Mouse (Mus musculus) urinary bladder, postnatal 25 days (tissue): ENCODE results near the gene Olfr820.
"Not testable (repeated sequence)": the region's sequence is repeated elsewhere in the genome, so short reads cannot be mapped to it uniquely, and the experiment has no call there.

ENCODE experiments used
- DNase-seq: peaks from one replicate; pipeline ENCODE4 v3.0.0; 2022; ENCODE audit warnings: low spot score

The Olfr820 gene

DNA sequence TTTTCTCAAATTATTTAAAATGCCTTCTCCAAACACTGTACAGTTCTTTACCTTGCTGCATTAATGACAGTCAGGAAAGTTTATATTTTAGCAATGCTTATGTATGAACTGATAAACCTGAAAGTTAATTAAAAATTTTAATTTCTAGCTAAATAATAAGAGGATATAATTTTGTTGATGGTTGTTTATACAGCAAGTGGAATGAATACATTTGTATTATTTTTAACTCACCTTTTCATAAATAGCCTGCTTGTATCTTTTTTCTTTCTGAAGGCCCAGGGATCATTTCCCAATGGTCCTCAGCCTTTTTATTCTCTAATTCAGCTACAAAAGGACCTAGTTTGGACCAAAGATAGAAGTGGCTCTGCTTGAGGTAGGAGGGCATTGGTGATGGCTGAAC lies at the start of gene Olfr820:
Gene Olfr820, plus strand, starts transcription at position 301 of the 400 bp plus-strand sequence.
- no peak for DNase-seq

DNA sequence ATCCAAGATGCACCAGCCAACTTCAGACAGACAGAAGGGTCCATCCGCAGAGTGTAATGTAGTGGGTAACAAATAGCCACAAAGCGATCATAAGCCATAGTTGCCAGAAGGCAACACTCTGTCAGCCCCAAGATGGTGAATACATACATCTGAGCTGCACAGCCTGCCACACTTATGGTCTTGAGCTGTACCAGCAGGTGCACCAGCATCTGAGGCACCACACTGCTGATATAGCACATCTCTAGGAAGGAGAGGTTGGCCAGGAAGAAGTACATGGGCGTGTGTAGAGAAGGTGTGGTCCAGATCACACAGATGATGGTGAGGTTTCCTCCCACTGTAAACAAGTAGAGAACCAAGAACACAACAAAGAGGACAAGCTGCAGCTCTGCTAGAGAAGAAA lies 46.2 kb upstream of the Olfr820 start:
- not testable (repeated sequence) for DNase-seq

DNA sequence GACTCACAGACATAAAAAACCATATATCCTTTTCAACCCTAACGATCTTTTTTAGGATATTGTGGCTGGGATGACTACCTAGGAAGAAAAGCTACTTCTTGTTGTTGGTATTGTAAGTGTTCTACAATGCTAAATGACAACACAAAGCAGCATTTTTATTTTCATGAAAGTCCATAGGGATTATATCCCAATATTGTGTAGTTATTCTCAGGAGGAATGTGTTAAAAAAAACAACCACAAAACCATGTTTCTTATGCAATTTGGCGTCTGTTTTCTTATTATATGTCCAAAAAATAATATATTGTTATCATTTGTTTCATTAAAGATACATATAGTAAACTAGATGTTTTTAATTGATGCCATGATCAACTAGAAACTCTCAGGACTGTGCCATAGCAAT lies 45.3 kb upstream of the Olfr820 start, which contains the start of gene Olfr819:
Gene Olfr819, minus strand, starts transcription at position 101 of the 400 bp plus-strand sequence.
- DNase-seq: not testable (repeated sequence)

DNA sequence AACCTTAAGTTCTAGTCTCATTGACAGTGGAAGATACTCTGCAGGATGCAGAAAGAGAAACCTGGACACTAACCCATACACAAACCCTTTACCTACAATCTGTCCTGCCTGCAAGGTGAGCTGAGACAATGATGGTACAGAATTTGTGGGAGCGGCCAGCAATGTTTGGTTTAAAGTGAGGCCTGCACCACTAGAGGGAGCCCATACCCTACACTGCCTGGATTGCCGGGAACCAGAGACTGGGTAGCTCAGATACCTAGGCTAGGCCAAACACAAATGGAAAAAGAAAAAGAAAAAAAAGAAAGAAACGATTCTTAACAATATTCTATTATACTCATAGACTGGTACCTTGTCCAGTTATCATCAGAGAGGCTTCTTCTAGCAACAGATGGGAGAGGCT lies 39.4 kb upstream of the Olfr820 start:
- DNase-seq: not testable (repeated sequence)

DNA sequence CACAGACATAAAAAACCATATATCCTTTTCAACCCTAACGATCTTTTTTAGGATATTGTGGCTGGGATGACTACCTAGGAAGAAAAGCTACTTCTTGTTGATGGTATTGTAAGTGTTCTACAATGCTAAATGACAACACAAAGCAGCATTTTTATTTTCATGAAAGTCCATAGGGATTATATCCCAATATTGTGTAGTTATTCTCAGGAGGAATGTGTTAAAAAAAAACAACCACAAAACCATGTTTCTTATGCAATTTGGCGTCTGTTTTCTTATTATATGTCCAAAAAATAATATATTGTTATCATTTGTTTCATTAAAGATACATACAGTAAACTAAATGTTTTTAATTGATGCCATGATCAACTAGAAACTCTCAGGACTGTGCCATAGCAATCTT lies 36.4 kb upstream of the Olfr820 start, which contains the start of gene Olfr247:
Gene Olfr247, minus strand, starts transcription at position 101 of the 400 bp plus-strand sequence.
- DNase-seq: not testable (repeated sequence)

DNA sequence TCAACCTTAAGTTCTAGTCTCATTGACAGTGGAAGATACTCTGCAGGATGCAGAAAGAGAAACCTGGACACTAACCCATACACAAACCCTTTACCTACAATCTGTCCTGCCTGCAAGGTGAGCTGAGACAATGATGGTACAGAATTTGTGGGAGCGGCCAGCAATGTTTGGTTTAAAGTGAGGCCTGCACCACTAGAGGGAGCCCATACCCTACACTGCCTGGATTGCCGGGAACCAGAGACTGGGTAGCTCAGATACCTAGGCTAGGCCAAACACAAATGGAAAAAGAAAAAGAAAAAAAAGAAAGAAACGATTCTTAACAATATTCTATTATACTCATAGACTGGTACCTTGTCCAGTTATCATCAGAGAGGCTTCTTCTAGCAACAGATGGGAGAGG lies 30.6 kb upstream of the Olfr820 start:
- not testable (repeated sequence) for DNase-seq

DNA sequence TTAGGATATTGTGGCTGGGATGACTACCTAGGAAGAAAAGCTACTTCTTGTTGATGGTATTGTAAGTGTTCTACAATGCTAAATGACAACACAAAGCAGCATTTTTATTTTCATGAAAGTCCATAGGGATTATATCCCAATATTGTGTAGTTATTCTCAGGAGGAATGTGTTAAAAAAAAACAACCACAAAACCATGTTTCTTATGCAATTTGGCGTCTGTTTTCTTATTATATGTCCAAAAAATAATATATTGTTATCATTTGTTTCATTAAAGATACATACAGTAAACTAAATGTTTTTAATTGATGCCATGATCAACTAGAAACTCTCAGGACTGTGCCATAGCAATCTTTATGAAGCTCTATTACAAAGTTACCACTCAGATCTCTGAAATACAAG lies 27.5 kb upstream of the Olfr820 start, which contains the start of gene Gm10310:
Gene Gm10310, minus strand, starts transcription at position 101 of the 400 bp plus-strand sequence.
- DNase-seq: not testable (repeated sequence)

DNA sequence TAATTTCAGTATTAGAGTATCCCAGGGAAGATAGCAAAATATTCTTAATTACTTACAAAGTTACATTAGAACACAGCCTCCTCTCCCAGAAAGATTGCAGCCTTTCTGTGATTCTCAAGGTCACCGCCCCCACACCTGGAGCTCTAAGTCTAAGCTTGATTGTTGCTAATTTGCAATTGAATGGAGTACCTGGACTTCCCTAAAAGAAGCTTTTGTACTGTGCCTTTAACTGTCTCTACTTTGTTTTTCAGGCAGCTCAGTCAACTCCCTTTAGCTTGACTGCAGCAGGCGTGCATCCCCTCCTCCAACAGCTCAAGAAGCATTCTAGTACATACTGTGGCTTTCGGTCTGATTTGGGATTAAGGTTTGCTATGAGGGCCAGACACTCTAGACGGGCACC lies 8.3 kb upstream of the Olfr820 start:
- DNase-seq: not testable (repeated sequence)

DNA sequence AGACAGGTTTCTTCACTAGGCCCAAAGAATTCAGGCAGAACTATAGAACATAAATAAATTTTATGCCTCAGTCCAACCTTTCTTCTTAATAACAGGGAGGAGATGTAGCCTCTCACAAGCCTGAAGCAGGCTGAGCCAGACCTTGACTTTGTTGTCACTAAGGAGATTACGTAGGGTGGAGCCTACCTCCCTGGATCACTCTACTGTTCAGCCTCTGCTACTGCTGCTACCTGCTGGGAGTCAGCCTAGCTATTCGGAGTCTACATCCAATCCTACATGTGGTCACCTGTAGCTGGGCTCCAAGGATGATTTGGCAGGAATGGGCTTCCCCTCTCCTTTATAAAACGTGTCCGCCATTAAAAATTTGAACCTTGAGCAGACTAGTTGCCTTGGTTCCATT lies 7.1 kb upstream of the Olfr820 start:
- DNase-seq: not testable (repeated sequence)

DNA sequence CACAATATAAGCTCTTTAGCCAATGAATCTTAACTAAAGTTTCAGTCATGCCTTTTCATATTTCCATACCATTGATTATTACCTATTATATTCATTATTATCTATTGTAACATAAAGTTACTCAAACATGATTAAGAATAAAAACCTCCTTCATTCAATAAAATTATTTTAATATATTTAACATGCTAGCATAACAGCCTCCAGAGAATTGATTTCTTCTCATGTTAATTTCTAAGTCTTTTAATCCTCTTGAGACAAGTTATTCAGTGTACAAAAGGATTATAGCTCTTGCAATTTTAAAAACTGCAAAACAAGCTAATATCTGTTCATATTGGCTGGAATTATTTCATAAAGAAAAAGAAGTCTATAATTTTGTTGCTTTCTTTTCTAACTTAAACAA lies 17.6 kb downstream of the Olfr820 start, which contains the start of gene Olfr821:
Gene Olfr821, plus strand, starts transcription at position 301 of the 400 bp plus-strand sequence.
- no peak for DNase-seq

DNA sequence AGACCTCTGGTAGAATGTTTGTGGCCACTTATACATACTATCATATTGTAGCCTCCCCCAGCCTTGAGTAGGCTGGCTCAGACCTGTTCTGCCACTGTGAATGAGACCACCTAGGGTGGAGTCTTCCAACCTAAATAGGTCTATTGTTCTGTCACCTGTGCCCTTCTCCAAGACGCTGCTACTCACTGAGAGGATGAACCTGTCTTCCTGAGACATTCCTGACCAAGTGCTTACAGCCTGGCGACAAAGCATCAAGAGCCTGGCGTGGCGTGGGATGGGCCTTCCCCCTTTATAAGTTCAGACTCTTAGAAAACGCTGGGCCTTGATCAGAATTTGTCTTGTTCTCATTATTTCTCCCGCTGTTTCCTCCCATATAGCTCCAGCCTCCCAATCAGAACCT lies 24.7 kb downstream of the Olfr820 start:
- DNase-seq: no peak
